Mouse (Mus musculus) E14TG2a.4 (cell line): Measurements from ENCODE around the gene 5730522E02Rik.

Source experiments
- CTCF ChIP-seq: conservative IDR thresholded peaks from 2 replicates; pipeline ENCODE4 v1.5.1; 2014; ENCODE audit warnings: low read length
- POU5F1 ChIP-seq: IDR thresholded peaks from 2 replicates; pipeline ENCODE4 v1.6.1; 2014; ENCODE audit warnings: low read length, borderline replicate concordance

DNA sequence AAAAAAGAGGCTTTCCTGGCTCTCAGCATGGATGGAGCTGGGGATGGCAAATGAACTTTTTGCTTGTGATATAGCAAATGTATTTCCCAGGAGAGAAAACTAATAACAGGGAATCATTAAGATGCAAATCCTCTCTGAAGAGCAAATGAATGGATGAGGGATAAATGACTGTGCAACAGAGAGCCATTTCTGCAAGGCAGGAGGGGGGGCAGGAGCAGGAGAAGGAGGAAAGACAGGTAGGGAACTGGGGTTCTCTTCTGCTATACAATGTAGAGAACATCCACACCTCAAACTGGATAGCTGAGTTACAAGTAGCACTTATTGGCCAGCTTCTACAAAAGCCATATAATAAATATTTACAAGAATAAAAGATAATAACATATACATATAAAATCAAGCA, 390.8 kb downstream of the 5730522E02Rik start:
- no peak for TF ChIP-seq CTCF
- no peak for TF ChIP-seq POU5F1
